Mouse (Mus musculus) 3T3-L1 (cell line): Measurements from ENCODE around the gene Ccnb1.

Source experiments
- DNase-seq: peaks from one replicate; pipeline ENCODE4 v3.0.0-alpha.2; 2015; ENCODE audit warnings: low read depth, low spot score

Ccnb1 gene

GRCm38 (mm10) chr13:100774704-100775103 is 11.7 kb downstream of the Ccnb1 start:
- DNase-seq = peak; percentile 29

- DNase-seq = no peak
Measured at GRCm38 (mm10) chr13:100755329-100755728, 31.0 kb downstream of the Ccnb1 start.

GRCm38 (mm10) chr13:100754186-100754585 is 32.2 kb downstream of the Ccnb1 start:
- no peak for DNase-seq

GRCm38 (mm10) chr13:100753011-100753410 is 33.4 kb downstream of the Ccnb1 start:
- DNase-seq = no peak

GRCm38 (mm10) chr13:100752529-100752928 is 33.8 kb downstream of the Ccnb1 start:
- DNase-seq = no peak

- DNase-seq = no peak
Measured at GRCm38 (mm10) chr13:100751402-100751801, 35.0 kb downstream of the Ccnb1 start.

GRCm38 (mm10) chr13:100750799-100751198 is 35.6 kb downstream of the Ccnb1 start:
- no peak for DNase-seq

GRCm38 (mm10) chr13:100748638-100749037 is 37.7 kb downstream of the Ccnb1 start:
- no peak for DNase-seq

- no peak for DNase-seq
Measured at GRCm38 (mm10) chr13:100746090-100746489, 40.3 kb downstream of the Ccnb1 start.

- DNase-seq = peak; percentile 97
Measured at GRCm38 (mm10) chr13:100744036-100744744, 42.2 kb downstream of the Ccnb1 start, which contains the start of gene Mrps36. Gene Mrps36 (minus strand): TSS chr13:100744659.

GRCm38 (mm10) chr13:100743346-100744035 is 42.9 kb downstream of the Ccnb1 start:
- DNase-seq = no peak

- DNase-seq = no peak
Measured at GRCm38 (mm10) chr13:100742831-100743230, 43.5 kb downstream of the Ccnb1 start.

GRCm38 (mm10) chr13:100732756-100733155 is 53.6 kb downstream of the Ccnb1 start:
- DNase-seq = no peak

- peak; percentile 45 for DNase-seq
Measured at GRCm38 (mm10) chr13:100731462-100732046, 54.8 kb downstream of the Ccnb1 start.

GRCm38 (mm10) chr13:100730861-100731176 is 55.6 kb downstream of the Ccnb1 start, which contains the start of gene Cdk7:
Gene Cdk7 (minus strand): TSS chr13:100730939.
- peak; percentile 98 for DNase-seq

GRCm38 (mm10) chr13:100730153-100730860 is 56.1 kb downstream of the Ccnb1 start:
- peak; percentile 31 for DNase-seq
